Comparison of ENCODE assay signal across 27 mouse cellular contexts in the genomic region with DNA sequence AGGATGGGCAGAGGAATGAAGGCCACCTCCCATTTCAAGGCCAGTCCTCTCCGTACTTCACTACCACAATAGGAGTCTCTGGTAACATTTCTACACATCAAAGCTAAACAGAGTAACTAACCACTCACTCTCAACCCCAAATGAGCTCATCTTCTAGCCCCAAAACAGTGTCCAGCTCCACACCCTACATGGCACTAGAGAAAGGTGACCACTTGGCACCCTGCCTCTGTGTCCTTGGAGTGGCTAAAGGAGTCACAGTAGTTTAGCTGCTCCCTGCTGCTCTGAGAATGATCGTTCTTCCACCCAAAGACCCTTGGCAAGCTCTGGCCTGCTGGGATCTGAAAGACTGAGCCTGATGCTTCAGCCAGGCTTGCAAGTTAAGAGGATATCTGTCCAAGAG.
DNase-seq lines count a peak whose midpoint lies in the region; ATAC-seq and TF ChIP-seq lines count a peak whose summit lies in the region.
"Had no signal": no experiment of that assay in that cellular context is flagged by ENCODE, and none has a peak within 500 bp of the region (broad histone marks: within the 10 kb centered on the region; RNA-seq: fewer than 3 reads in every experiment).

No protein-coding gene starts in this region.

- no peaks in the 10 kb centered on the region for H3K9me3 ChIP-seq in kidney, embryonic 15.5 days (replicated peaks)
- no peaks in the 10 kb centered on the region for H3K9me3 ChIP-seq in midbrain, embryonic 11.5 days (ENCODE audit: control insufficient read depth, low read length)
- no peaks in the 10 kb centered on the region for H3K9me3 ChIP-seq in midbrain, postnatal 0 days (ENCODE audit: low read length)
- H3K9me3 ChIP-seq: embryonic facial prominence, embryonic 12.5 days; embryonic facial prominence, embryonic 15.5 days; heart, embryonic 15.5 days; hindbrain, embryonic 10.5 days; hindbrain, embryonic 13.5 days had no signal

- no peak for DNase-seq in kidney, adult 8-10 months
- peak; percentile 61 for DNase-seq in midbrain, embryonic 11.5 days (ENCODE audit: low spot score, missing footprints)
- DNase-seq in midbrain, postnatal 0 days (ENCODE audit: low spot score): no peak
- DNase-seq in adrenal gland, postnatal 10 days: peak; percentile 63
- DNase-seq in adrenal gland, postnatal 36 days: peak; percentile 63 to 74
- DNase-seq in left cerebral cortex, adult 8-10 months (ENCODE audit: low spot score in 2 of 2): no peak
- DNase-seq in ovary, postnatal 10 days (ENCODE audit: low spot score): no peak
- DNase-seq: cerebellum, adult 18-20 months; cerebellum, adult 9-10 months; cerebellum, postnatal 14 days; forebrain, postnatal 0 days; gastrocnemius, adult 2 months; gastrocnemius, postnatal 14 days; heart, adult 11 months; heart, postnatal 10 days; heart, postnatal 36 days had no signal

- H3K36me3 ChIP-seq in kidney, embryonic 15.5 days: no peaks in the 10 kb centered on the region
- no peaks in the 10 kb centered on the region for H3K36me3 ChIP-seq in midbrain, embryonic 11.5 days (ENCODE audit: control insufficient read depth, insufficient read depth, low read length)
- H3K36me3 ChIP-seq in midbrain, postnatal 0 days (ENCODE audit: insufficient read depth, low read length): no peaks in the 10 kb centered on the region
- H3K36me3 ChIP-seq: embryonic facial prominence, embryonic 12.5 days; embryonic facial prominence, embryonic 15.5 days; heart, embryonic 15.5 days; hindbrain, embryonic 10.5 days; hindbrain, embryonic 13.5 days had no signal

- no peak overlapping the region for H3K4me2 ChIP-seq in kidney, embryonic 15.5 days
- H3K4me2 ChIP-seq in midbrain, embryonic 11.5 days: no peak overlapping the region
- H3K4me2 ChIP-seq in midbrain, postnatal 0 days (ENCODE audit: low read depth, low read length, poor library complexity, severe bottlenecking): no peak overlapping the region
- H3K4me2 ChIP-seq: embryonic facial prominence, embryonic 12.5 days; embryonic facial prominence, embryonic 15.5 days; heart, embryonic 11.5 days; heart, embryonic 15.5 days; hindbrain, embryonic 13.5 days had no signal

- H3K4me1 ChIP-seq in kidney, embryonic 15.5 days: peaks cover 46% of the 10 kb centered on the region
- no peaks in the 10 kb centered on the region for H3K4me1 ChIP-seq in midbrain, embryonic 11.5 days (ENCODE audit: control insufficient read depth, insufficient read depth, low read length)
- no peaks in the 10 kb centered on the region for H3K4me1 ChIP-seq in midbrain, postnatal 0 days (ENCODE audit: insufficient read depth, low read length)
- H3K4me1 ChIP-seq: embryonic facial prominence, embryonic 12.5 days; hindbrain, embryonic 10.5 days had no signal

- no peak overlapping the region for H3K9ac ChIP-seq in kidney, embryonic 15.5 days
- H3K9ac ChIP-seq in midbrain, embryonic 11.5 days (ENCODE audit: low read length): no peak overlapping the region
- no peak overlapping the region for H3K9ac ChIP-seq in midbrain, postnatal 0 days (replicated peaks; ENCODE audit: low read length, poor library complexity, severe bottlenecking)
- H3K9ac ChIP-seq: embryonic facial prominence, embryonic 12.5 days; embryonic facial prominence, embryonic 15.5 days; forebrain, postnatal 0 days; heart, embryonic 15.5 days; hindbrain, embryonic 13.5 days had no signal

- ATAC-seq in kidney, embryonic 15.5 days (replicated peaks; ENCODE audit: low FRiP score): no peak
- no peak for ATAC-seq in midbrain, embryonic 11.5 days (ENCODE audit: low FRiP score)
- no peak for ATAC-seq in midbrain, postnatal 0 days (ENCODE audit: low FRiP score)
- ATAC-seq: CD4-positive, CD25-positive, alpha-beta regulatory T cell, adult 4 months; forebrain, embryonic 14.5 days; forebrain, postnatal 0 days; hindbrain, postnatal 0 days; inflammation-experienced regulatory T-cells, adult 6 months had no signal

- no peaks in the 10 kb centered on the region for H3K27me3 ChIP-seq in kidney, embryonic 15.5 days
- H3K27me3 ChIP-seq in midbrain, embryonic 11.5 days (ENCODE audit: control insufficient read depth, insufficient read depth, low read length): no peaks in the 10 kb centered on the region
- H3K27me3 ChIP-seq in midbrain, postnatal 0 days (ENCODE audit: insufficient read depth, low read length): no peaks in the 10 kb centered on the region
- H3K27me3 ChIP-seq: embryonic facial prominence, embryonic 12.5 days; embryonic facial prominence, embryonic 15.5 days; heart, embryonic 15.5 days; hindbrain, embryonic 13.5 days had no signal

- no peak overlapping the region for H3K4me3 ChIP-seq in kidney, embryonic 15.5 days (replicated peaks)
- no peak overlapping the region for H3K4me3 ChIP-seq in midbrain, embryonic 11.5 days (ENCODE audit: low read depth, low read length)
- H3K4me3 ChIP-seq in midbrain, postnatal 0 days (ENCODE audit: low read depth, low read length): no peak overlapping the region
- H3K4me3 ChIP-seq: embryonic facial prominence, embryonic 12.5 days; embryonic facial prominence, embryonic 15.5 days; gastrocnemius, adult 2 months; heart, embryonic 15.5 days; hindbrain, embryonic 10.5 days; hindbrain, embryonic 13.5 days had no signal

- H3K27ac ChIP-seq in kidney, embryonic 15.5 days: peak overlapping the region; percentile 7; the same call in 1 of the 2 replicates
- no peak overlapping the region for H3K27ac ChIP-seq in midbrain, embryonic 11.5 days (ENCODE audit: low read depth, low read length)
- H3K27ac ChIP-seq in midbrain, postnatal 0 days (ENCODE audit: low read depth, low read length): no peak overlapping the region
- H3K27ac ChIP-seq: embryonic facial prominence, embryonic 12.5 days; embryonic facial prominence, embryonic 15.5 days; gastrocnemius, adult 2 months; heart, embryonic 15.5 days; hindbrain, embryonic 10.5 days; hindbrain, embryonic 13.5 days; hindbrain, postnatal 0 days had no signal

- 84% methylated on average over 2 of the region's 2 CpGs for WGBS in kidney, embryonic 15.5 days
- 89% methylated on average over 2 of the region's 2 CpGs for WGBS in midbrain, embryonic 11.5 days
- WGBS in midbrain, postnatal 0 days: 75% methylated on average over 2 of the region's 2 CpGs

- no peak for TF ChIP-seq CTCF in midbrain, postnatal 0 days (IDR thresholded peaks at IDR 0.05)

Comparison
In these comparisons a context has a peak if more than half of its experiments do, and no peak if none do; other contexts are left out.
1. DNase-seq: peak in midbrain, embryonic 11.5 days (single experiment), adrenal gland, postnatal 10 days (single experiment) and adrenal gland, postnatal 36 days (2 of 2); none in kidney, adult 8-10 months (0 of 2), midbrain, postnatal 0 days (single experiment), left cerebral cortex, adult 8-10 months (0 of 2) and ovary, postnatal 10 days (single experiment).